Mouse (Mus musculus) stomach, embryonic 15.5 days (tissue): ENCODE results near the gene Gm4847. TPM values are rescaled to one million over a fixed set of nuclear protein-coding genes. Genes with fewer than 3 reads are reported as not detected.

Experiments used
- ATAC-seq: fragments of 200-750 bp; cut with Nextera tagmentation; 2 replicates; pipeline ENCODE4 v1.8.0; 2017; ENCODE audit warnings: low read depth, moderate number of reproducible peaks, moderate TSS enrichment; ENCODE audit not compliant: insufficient read depth, low FRiP score
- H3K27ac ChIP-seq: fragments of 300-500 bp; sonication (generic); 2 replicates; pipeline ENCODE4 v1.5.1; 2015; ENCODE audit warnings: mild to moderate bottlenecking, inconsistent platforms
- H3K27me3 ChIP-seq: fragments of 300-500 bp; sonication (generic); replicated peaks from 2 replicates; pipeline ENCODE4 v1.6.1; 2015; ENCODE audit warnings: inconsistent platforms
- H3K36me3 ChIP-seq: fragments of 300-500 bp; sonication (generic); 2 replicates; pipeline ENCODE4 v1.6.1; 2015; ENCODE audit warnings: inconsistent platforms
- H3K4me1 ChIP-seq: fragments of 300-500 bp; sonication (generic); 2 replicates; pipeline ENCODE4 v1.6.1; 2015; ENCODE audit warnings: inconsistent platforms
- H3K4me2 ChIP-seq: fragments of 300-500 bp; sonication (generic); 2 replicates; pipeline ENCODE4 v1.6.1; 2015; ENCODE audit warnings: mild to moderate bottlenecking, inconsistent platforms
- H3K4me3 ChIP-seq: fragments of 300-500 bp; sonication (generic); replicated peaks from 2 replicates; pipeline ENCODE4 v1.5.1; 2015; ENCODE audit warnings: inconsistent platforms
- H3K9ac ChIP-seq: fragments of 300-500 bp; sonication (generic); 2 replicates; pipeline ENCODE4 v1.6.1; 2015; ENCODE audit warnings: inconsistent platforms
- H3K9me3 ChIP-seq: fragments of 300-500 bp; sonication (generic); 2 replicates; pipeline ENCODE4 v1.6.1; 2016; ENCODE audit warnings: inconsistent platforms
- WGBS: fragments of 180-500 bp; shearing (Covaris S2); methylation state at CpG from one replicate; pipeline ENCODE4 v1.1.7; 2015; 5-methylcytosine and 5-hydroxymethylcytosine counted together
- microRNA-seq: library from miRNA; unstranded; fragments of <30 nt; microRNA quantifications from one replicate; pipeline ENCODE4, GENCODE M21; 2016
- polyA plus RNA-seq: library from polyadenylated mRNA; unstranded; fragments of >200 nt; fragmentation: Nextera tagmentation; extraction: Ambion mirVana; gene quantifications from 2 replicates; pipeline ENCODE4 v1.2.1, GENCODE M21; 2015

Gm4847 gene
- not detected in 2 replicates for polyA plus RNA-seq

GRCm38 (mm10) chr1:166647593-166647992, at the start of gene Gm4847:
TSS of gene Gm4847 (minus strand) at chr1:166647693.
- no peaks in the 10 kb centered on the region for H3K9me3 ChIP-seq
- H3K27me3 ChIP-seq, result no peaks in the 10 kb centered on the region
- H3K27ac ChIP-seq, result no peak within 1 kb of the TSS
- H3K4me3 ChIP-seq, result no peak within 1 kb of the TSS
- no peaks in the 10 kb centered on the region for H3K36me3 ChIP-seq
- no peaks in the 10 kb centered on the region for H3K4me1 ChIP-seq
- no peak within 1 kb of the TSS for H3K9ac ChIP-seq
- no peak for ATAC-seq
- H3K4me2 ChIP-seq, result no peak within 1 kb of the TSS
- 80% methylated on average over 2 of the region's 2 CpGs for WGBS

GRCm38 (mm10) chr1:166681745-166682144, 34.3 kb upstream of the Gm4847 start, which contains the start of gene Fmo9:
TSS of gene Fmo9 (minus strand) at chr1:166681845.
- no peak within 1 kb of the TSS for H3K4me3 ChIP-seq
- no peak within 1 kb of the TSS for H3K27ac ChIP-seq
- 84% methylated on average over 1 of the region's 1 CpGs for WGBS
- H3K4me2 ChIP-seq, result no peak within 1 kb of the TSS
- ATAC-seq, result no peak
- no peak within 1 kb of the TSS for H3K9ac ChIP-seq
- no peaks in the 10 kb centered on the region for H3K9me3 ChIP-seq
- no peaks in the 10 kb centered on the region for H3K36me3 ChIP-seq
- H3K27me3 ChIP-seq, result no peaks in the 10 kb centered on the region
- H3K4me1 ChIP-seq, result no peaks in the 10 kb centered on the region

- WGBS, result 82% methylated on average over 5 of the region's 5 CpGs
- Histone ChIP-seq H3K27ac (no peak overlapping the region), H3K4me3 (no peak overlapping the region), H3K9ac (no peak overlapping the region), H3K9me3 (no peaks in the 10 kb centered on the region), H3K36me3 (no peaks in the 10 kb centered on the region), H3K4me2 (no peak overlapping the region), H3K27me3 (no peaks in the 10 kb centered on the region), H3K4me1 (no peaks in the 10 kb centered on the region)
- ATAC-seq, result no peak
Observed at GRCm38 (mm10) chr1:166669264-166669663, 21.8 kb upstream of the Gm4847 start.

- Histone ChIP-seq H3K27me3 (no peaks in the 10 kb centered on the region), H3K9me3 (no peaks in the 10 kb centered on the region), H3K9ac (no peak overlapping the region), H3K27ac (no peak overlapping the region), H3K36me3 (no peaks in the 10 kb centered on the region), H3K4me1 (no peaks in the 10 kb centered on the region), H3K4me3 (no peak overlapping the region), H3K4me2 (no peak overlapping the region)
- no peak for ATAC-seq
- 79% methylated on average over 8 of the region's 8 CpGs for WGBS
Observed at GRCm38 (mm10) chr1:166660800-166661199, 13.3 kb upstream of the Gm4847 start.

Small RNA genes within 50 kb of the gene (microRNA-seq; reads per million reads assigned to microRNA genes)
- not detected for gene Gm22992

Other genes starting within 250 kb of the Gm4847 start
- 10.3 and 12.5 TPM in 2 replicates for gene Pogk, start 237.8 kb downstream of the Gm4847 start, polyA plus RNA-seq
- gene Gm4846, start 150.1 kb downstream of the Gm4847 start, polyA plus RNA-seq, result not detected in 2 replicates
- not detected in 2 replicates for gene Fmo9, start 34.2 kb upstream of the Gm4847 start, polyA plus RNA-seq